Mouse (Mus musculus): ENCODE measurements at regions not wholly inside any gene's neighbourhood (a gene's known extent, or its start where the extent isn't known, plus 50 kb on each side); places are given as distances from the start of the nearest gene placed in this dataset.

- intact Hi-C loops (cut with DNase I), result no loop called here
Observed at GRCm38 (mm10) chr8:89365430-89365829, 321.5 kb upstream of the Sall1 start.

GRCm38 (mm10) chr8:89358411-89358810 lies 314.4 kb upstream of the Sall1 start:
- intact Hi-C loops (cut with DNase I), result no loop called here

GRCm38 (mm10) chr8:89345547-89345946 lies 301.6 kb upstream of the Sall1 start:
- intact Hi-C loops (cut with DNase I), result no loop called here

GRCm38 (mm10) chr8:89341686-89342085 lies 297.7 kb upstream of the Sall1 start:
- intact Hi-C loops (cut with DNase I), result no loop called here

GRCm38 (mm10) chr8:89335416-89335815 lies 291.5 kb upstream of the Sall1 start:
- intact Hi-C loops (cut with DNase I), result no loop called here

GRCm38 (mm10) chr8:89325751-89326351 lies 281.9 kb upstream of the Sall1 start:
- intact Hi-C loops (cut with DNase I), result no loop called here

- intact Hi-C loops (cut with DNase I), result no loop called here
Observed at GRCm38 (mm10) chr8:89325248-89325645, 281.3 kb upstream of the Sall1 start.

GRCm38 (mm10) chr8:89324462-89325247 lies 280.7 kb upstream of the Sall1 start:
- intact Hi-C loops (cut with DNase I), result no loop called here

- intact Hi-C loops (cut with DNase I), result no loop called here
Observed at GRCm38 (mm10) chr8:89317514-89318289, 273.7 kb upstream of the Sall1 start.

GRCm38 (mm10) chr8:89316566-89317175 lies 272.7 kb upstream of the Sall1 start:
- intact Hi-C loops (cut with DNase I), result no loop called here

GRCm38 (mm10) chr8:89314907-89315306 lies 270.9 kb upstream of the Sall1 start:
- intact Hi-C loops (cut with DNase I), result no loop called here

GRCm38 (mm10) chr8:89310696-89311214 lies 266.8 kb upstream of the Sall1 start:
- intact Hi-C loops (cut with DNase I), result no loop called here

- intact Hi-C loops (cut with DNase I), result no loop called here
Observed at GRCm38 (mm10) chr8:89309591-89309990, 265.6 kb upstream of the Sall1 start.

- intact Hi-C loops (cut with DNase I), result no loop called here
Observed at GRCm38 (mm10) chr8:89308950-89309349, 265.0 kb upstream of the Sall1 start.

GRCm38 (mm10) chr8:89308532-89308931 lies 264.6 kb upstream of the Sall1 start:
- intact Hi-C loops (cut with DNase I), result no loop called here

GRCm38 (mm10) chr8:89307601-89308000 lies 263.6 kb upstream of the Sall1 start:
- intact Hi-C loops (cut with DNase I), result no loop called here

GRCm38 (mm10) chr8:89307085-89307484 lies 263.1 kb upstream of the Sall1 start:
- intact Hi-C loops (cut with DNase I), result no loop called here

- intact Hi-C loops (cut with DNase I), result no loop called here
Observed at GRCm38 (mm10) chr8:89304116-89304515, 260.2 kb upstream of the Sall1 start.

GRCm38 (mm10) chr8:89303326-89303725 lies 259.4 kb upstream of the Sall1 start:
- intact Hi-C loops (cut with DNase I), result no loop called here

GRCm38 (mm10) chr8:89299637-89300036 lies 255.7 kb upstream of the Sall1 start:
- intact Hi-C loops (cut with DNase I), result no loop called here

GRCm38 (mm10) chr8:89295686-89296085 lies 251.7 kb upstream of the Sall1 start:
- intact Hi-C loops (cut with DNase I), result no loop called here

- intact Hi-C loops (cut with DNase I), result no loop called here
Observed at GRCm38 (mm10) chr8:89289017-89289416, 245.1 kb upstream of the Sall1 start.

Measured in adrenal gland (tissue).